Mouse (Mus musculus) gastrocnemius, adult 2 months (tissue): ENCODE results near the gene Tekt3. TPM values are rescaled to one million over a fixed set of nuclear protein-coding genes. Genes with fewer than 3 reads are reported as not detected.
A peak's percentile ranks its signal among the peaks of the same experiment; 100 is the strongest.

Source experiments
- DNase-seq: peaks from one replicate; pipeline ENCODE4 v3.0.0; 2022
- H3K27ac ChIP-seq: fragments of 200-600 bp; 2 replicates; pipeline ENCODE4 v1.8.1; 2022; ENCODE audit warnings: mild to moderate bottlenecking
- H3K4me3 ChIP-seq: fragments of 200-600 bp; 2 replicates; pipeline ENCODE4 v1.8.1; 2022; ENCODE audit warnings: mild to moderate bottlenecking, moderate library complexity
- CTCF ChIP-seq: fragments of 200-600 bp; IDR thresholded peaks from 2 replicates; pipeline ENCODE4 v1.8.1; 2022; ENCODE audit warnings: antibody characterized with exemption, mild to moderate bottlenecking, moderate library complexity
- intact Hi-C: fragments of 180-260 bp; cut with DNase I; formaldehyde crosslinking; loops from one replicate; pipeline ENCODE4 v1.15.1; 2025
- total RNA-seq, 2 experiments: library from RNA; stranded (reverse); gene quantifications; 2 replicates each; pipeline ENCODE4 v1.2.3; 2021

Tekt3 gene
- total RNA-seq, 2 experiments from 2014 or later = not detected

- no peak for DNase-seq
- TF ChIP-seq CTCF = no peak
- no peak overlapping the region for H3K4me3 ChIP-seq
- intact Hi-C loops = no loop called here
- H3K27ac ChIP-seq = no peak overlapping the region
Observed at GRCm38 (mm10) chr11:63035420-63036211, 25.8 kb upstream of the Tekt3 start.

- Histone ChIP-seq H3K27ac (peak overlapping the region; percentile 48; the same call in 1 of the 2 replicates), H3K4me3 (no peak overlapping the region)
- intact Hi-C loops = no loop called here
- TF ChIP-seq CTCF = no peak
- no peak for DNase-seq
Observed at GRCm38 (mm10) chr11:63040002-63040661, 21.3 kb upstream of the Tekt3 start.

GRCm38 (mm10) chr11:63045771-63046170 is 15.7 kb upstream of the Tekt3 start:
- H3K27ac ChIP-seq = no peak overlapping the region
- TF ChIP-seq CTCF = no peak
- DNase-seq = no peak

GRCm38 (mm10) chr11:63046380-63046779 is 15.1 kb upstream of the Tekt3 start:
- no peak for TF ChIP-seq CTCF
- intact Hi-C loops = no loop called here
- Histone ChIP-seq H3K4me3 (no peak overlapping the region), H3K27ac (0 out of 2 replicates have a peak overlapping the region, but pooled peaks have one; percentile 40)
- DNase-seq = no peak

More at GRCm38 (mm10) chr11:63045771-63046170, 15.7 kb upstream of the Tekt3 start:
- no peak overlapping the region for H3K4me3 ChIP-seq
- intact Hi-C loops = no loop called here

- Histone ChIP-seq H3K4me3 (no peak overlapping the region), H3K27ac (no peak overlapping the region)
- DNase-seq = no peak
- intact Hi-C loops = no loop called here
- TF ChIP-seq CTCF = no peak
Observed at GRCm38 (mm10) chr11:63050362-63050932, 11.0 kb upstream of the Tekt3 start.

- TF ChIP-seq CTCF = no peak
- H3K4me3 ChIP-seq = no peak overlapping the region
- intact Hi-C loops = no loop called here
- no peak overlapping the region for H3K27ac ChIP-seq
- no peak for DNase-seq
Observed at GRCm38 (mm10) chr11:63051041-63051440, 10.4 kb upstream of the Tekt3 start.

- intact Hi-C loops = no loop called here
Observed at GRCm38 (mm10) chr11:63051996-63052395, 9.5 kb upstream of the Tekt3 start.

GRCm38 (mm10) chr11:63055596-63055995 is 5.9 kb upstream of the Tekt3 start:
- Histone ChIP-seq H3K4me3 (no peak overlapping the region), H3K27ac (no peak overlapping the region)
- no peak for TF ChIP-seq CTCF
- no peak for DNase-seq
- intact Hi-C loops = no loop called here

More at GRCm38 (mm10) chr11:63051996-63052395, 9.5 kb upstream of the Tekt3 start:
- DNase-seq = no peak
- H3K27ac ChIP-seq = no peak overlapping the region
- TF ChIP-seq CTCF = no peak
- H3K4me3 ChIP-seq = no peak overlapping the region

- intact Hi-C loops = no loop called here
- no peak for TF ChIP-seq CTCF
- Histone ChIP-seq H3K27ac (no peak overlapping the region), H3K4me3 (no peak overlapping the region)
- DNase-seq = no peak
Observed at GRCm38 (mm10) chr11:63058375-63058952, 3.0 kb upstream of the Tekt3 start.

GRCm38 (mm10) chr11:63059911-63060310 is 1.5 kb upstream of the Tekt3 start:
- Histone ChIP-seq H3K4me3 (no peak overlapping the region), H3K27ac (no peak overlapping the region)
- TF ChIP-seq CTCF = no peak
- no peak for DNase-seq
- intact Hi-C loops = no loop called here

- Histone ChIP-seq H3K4me3 (no peak overlapping the region), H3K27ac (no peak overlapping the region)
- intact Hi-C loops = no loop called here
- no peak for DNase-seq
- TF ChIP-seq CTCF = no peak
Observed at GRCm38 (mm10) chr11:63066526-63066925, 5.1 kb downstream of the Tekt3 start.

- no peak overlapping the region for H3K27ac ChIP-seq
- no peak overlapping the region for H3K4me3 ChIP-seq
- no peak for TF ChIP-seq CTCF
- DNase-seq = no peak
- intact Hi-C loops = no loop called here
Observed at GRCm38 (mm10) chr11:63070081-63070480, 8.6 kb downstream of the Tekt3 start.

- peak; percentile 46 for TF ChIP-seq CTCF
- Histone ChIP-seq H3K27ac (no peak overlapping the region), H3K4me3 (no peak overlapping the region)
- DNase-seq = no peak
- intact Hi-C loops = no loop called here
Observed at GRCm38 (mm10) chr11:63084536-63084935, 23.1 kb downstream of the Tekt3 start.
